Mouse (Mus musculus): ENCODE results near the gene Calhm2. TPM values are rescaled to one million over a fixed set of nuclear protein-coding genes. Genes with fewer than 3 reads are reported as not detected.
A peak's percentile ranks its signal among the peaks of the same experiment; 100 is the strongest.
"Not testable (repeated sequence)": the region's sequence is repeated elsewhere in the genome, so short reads cannot be mapped to it uniquely, and the experiment has no call there.

Calhm2 gene
- total RNA-seq, 2 experiments from 2014 or later: 22.8 to 42.8 TPM

DNA sequence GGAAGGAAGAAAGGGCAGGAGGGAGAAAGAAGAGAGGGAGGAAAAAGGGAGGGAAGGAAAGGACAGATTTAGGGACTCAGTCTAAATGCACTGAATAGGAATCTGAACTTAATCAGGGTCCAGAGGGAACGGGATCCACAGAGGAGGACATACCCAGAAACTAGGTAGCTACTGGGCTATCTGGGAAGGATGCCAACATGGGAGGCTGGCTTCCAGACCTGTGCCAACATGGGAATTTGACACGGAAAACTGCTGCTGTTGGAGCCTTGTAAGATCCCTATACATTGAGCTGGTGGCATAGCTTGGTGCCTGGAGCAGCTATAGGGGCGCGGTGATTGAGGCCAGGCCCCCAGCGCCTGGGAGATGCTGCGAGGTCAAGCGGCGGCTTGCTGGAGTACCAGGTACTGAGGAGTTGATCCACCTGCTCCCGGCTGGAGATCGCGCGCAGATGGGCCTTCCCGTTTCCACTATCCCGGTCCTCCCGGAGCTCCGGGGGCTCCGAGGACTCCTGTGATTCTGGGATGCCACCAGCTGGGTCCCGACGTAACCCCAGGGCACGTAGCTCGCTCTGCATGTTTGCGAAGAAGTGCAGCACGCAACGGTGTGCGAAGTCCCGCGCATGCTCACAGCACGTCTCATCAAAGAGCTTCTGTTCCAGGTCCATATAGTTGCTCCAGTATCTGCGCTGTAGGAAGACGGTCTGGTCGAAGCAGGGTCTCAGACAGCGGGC lies 13.4 kb upstream of the Calhm2 start:
- ATAC-seq (ENCODE audit: poor library complexity, severe bottlenecking): no peak

DNA sequence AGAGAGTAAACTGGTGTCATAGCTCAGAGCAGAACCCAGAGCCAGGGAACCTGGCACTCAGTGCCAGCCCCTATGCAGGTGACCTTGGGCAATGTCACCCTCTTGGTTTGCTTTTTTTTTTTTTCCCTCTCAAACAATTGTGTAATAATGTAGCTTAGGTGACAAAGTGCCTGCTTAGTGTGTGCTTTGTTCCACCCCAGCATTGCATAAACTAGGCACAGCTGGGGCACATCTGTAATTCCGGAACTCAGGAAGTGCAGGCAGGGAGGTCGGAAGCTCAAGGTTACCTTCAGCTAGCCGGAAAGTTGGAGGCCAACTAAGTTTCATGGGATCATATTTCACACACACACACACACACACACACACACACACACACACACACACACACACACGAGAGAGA lies 11.8 kb upstream of the Calhm2 start:
- ATAC-seq (ENCODE audit: poor library complexity, severe bottlenecking): no peak

DNA sequence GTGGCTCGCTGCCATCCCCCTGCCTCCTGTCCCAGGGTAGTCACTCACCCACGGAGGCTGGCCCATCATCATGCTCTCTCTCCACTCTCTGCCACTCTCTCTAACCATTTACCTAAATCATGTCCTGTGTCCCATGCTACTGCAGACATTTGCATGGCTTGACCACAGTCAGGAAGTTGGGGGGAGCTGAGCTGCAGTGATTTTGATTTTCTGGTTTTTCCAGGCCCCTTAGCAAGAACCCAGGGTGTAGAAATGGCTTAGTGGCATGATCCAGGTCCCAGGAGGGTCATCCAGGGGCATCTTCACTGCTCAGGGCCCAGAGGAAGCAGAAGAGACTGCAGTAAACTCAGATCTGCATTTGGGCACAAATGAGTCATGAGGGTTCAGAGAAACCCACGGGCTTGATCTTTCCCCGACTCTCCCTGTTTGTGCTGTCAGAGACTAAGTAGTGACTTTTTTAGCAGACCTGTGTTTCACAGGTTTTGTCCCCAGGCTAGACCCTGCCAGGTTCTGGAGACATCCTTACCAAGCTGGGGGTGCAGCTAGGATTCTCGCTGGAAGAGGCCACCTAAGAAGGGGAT lies 10.3 kb upstream of the Calhm2 start:
- ATAC-seq (ENCODE audit: poor library complexity, severe bottlenecking): no peak

DNA sequence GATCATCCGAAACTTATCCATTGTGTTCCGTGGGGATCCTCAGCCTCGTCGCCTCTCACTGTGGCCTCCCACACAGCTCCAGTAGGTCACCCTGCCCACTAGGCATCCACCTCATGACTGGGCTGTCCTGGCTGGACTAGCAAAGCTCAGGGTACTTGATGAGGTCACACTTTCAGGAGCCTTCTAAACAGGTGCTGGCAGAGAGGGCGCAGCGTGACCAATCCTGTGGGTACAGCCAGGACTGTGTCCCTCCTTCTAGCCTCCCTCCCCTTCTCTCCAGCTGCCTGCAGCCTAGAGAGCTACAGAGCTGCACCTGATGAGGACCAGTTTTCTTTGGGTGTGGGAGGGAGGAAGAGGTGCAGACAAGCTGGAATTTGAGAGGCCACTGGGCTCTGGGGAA lies 6.1 kb upstream of the Calhm2 start, which contains the start of gene Calhm1:
Gene Calhm1, minus strand, starts transcription at position 101 of the 400 bp plus-strand sequence.
- no peak for ATAC-seq (ENCODE audit: poor library complexity, severe bottlenecking)

DNA sequence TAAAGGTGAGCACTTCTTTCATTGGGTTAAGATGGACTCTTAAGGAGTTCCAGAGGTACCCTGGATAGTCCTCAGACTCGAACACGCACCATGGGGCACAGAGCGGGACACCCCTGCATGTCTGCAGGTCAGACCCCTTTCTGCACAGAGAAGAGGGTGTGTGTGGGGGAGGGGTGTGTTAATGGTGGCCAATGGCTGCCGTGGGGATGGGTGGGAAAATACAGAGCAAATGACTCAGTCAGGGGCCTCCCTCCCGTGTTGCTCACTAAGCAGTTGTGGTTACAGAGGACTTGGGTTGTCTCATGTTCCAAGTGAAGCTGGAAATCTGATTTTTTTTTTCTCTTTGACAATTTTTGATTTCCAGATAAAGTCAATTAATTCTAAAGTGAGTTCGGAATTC lies 4.3 kb upstream of the Calhm2 start:
- no peak for ATAC-seq (ENCODE audit: poor library complexity, severe bottlenecking)

DNA sequence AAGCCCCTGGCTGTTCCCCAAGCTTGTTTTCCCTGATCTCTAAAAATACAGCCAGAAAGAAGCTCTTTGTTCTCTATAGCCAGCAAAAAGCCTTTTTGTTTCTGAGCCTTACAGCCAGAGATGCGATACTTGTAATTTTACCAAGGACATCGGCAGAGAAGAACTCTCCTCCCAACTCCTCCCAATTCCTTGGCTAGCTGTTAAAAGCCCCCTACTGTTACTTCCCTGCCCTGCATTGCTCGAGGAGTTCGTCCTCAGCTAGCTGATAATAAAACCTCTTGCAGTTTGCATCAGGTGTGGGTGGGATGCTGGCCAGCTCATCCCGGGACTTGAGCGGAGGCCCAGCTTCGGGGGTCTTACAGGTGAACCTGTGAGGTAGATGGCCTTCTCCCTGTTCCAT lies 1.5 kb upstream of the Calhm2 start:
- not testable (repeated sequence) for ATAC-seq (ENCODE audit: poor library complexity, severe bottlenecking)

DNA sequence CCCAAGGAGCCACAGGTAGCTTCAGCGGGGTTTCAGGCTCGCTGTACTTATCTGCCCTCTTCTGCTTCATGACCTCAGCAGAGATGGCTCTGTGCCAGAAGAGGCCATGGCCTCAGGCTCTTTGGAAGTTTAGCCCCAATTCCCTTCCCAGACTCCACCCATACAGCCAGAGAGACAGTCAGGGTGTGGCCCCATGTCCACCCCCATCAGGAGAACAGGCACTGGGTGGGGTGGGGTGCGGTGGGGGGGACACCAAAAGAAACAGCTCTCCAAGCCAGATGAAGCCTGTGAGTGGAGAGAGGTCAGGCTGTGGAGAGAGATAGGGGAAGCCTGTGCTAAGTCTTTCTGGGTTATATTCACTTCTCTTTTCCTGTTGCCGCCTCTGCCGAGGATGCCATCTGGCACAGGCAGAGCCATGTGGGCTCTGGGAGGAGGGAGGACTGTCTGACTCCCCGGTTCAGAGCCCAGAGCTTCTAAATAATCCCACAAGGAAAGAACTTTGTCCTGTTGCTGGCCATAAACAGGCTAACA lies 978 bp downstream of the Calhm2 start:
- peak; percentile 59 for ATAC-seq (ENCODE audit: poor library complexity, severe bottlenecking)

DNA sequence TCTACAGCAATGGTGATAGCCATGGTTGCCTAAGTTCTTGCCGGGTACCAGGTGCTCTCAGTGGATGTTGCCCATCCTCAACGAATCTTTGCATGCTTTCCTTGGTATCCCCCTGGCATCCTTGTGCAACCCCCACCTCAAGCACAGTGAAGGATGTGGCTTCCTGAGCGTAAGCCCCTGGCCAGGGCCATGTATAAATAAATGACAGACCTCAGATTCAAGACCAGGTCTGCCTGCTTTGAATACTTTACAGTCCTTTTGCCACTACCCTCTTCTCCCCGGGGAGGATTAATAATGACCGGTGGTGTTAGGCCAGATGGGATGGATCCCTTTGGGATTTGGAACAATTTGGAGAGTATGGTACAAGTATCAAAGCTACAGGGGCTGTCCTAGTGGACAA lies 1.9 kb downstream of the Calhm2 start:
- ATAC-seq (ENCODE audit: poor library complexity, severe bottlenecking): no peak

DNA sequence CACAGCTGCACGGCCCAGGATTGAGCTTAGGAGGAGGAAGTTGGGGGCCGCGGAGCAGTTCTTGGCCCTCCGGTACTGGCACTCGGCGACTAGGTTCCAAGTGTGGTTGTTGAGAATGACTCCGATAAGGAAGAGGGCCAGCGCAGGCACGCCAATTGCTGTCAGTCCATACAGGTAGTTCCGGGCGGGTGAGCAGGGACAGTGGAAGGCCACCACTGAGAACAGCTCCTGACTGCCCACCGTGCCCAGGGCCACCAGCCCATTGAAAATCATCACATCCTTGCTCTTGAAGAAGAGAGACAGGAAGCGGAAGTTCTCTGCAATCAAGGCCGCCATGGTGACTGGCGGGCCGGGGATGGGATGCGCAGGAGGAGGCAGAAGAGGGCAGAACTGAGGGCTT lies 2.5 kb downstream of the Calhm2 start:
- no peak for ATAC-seq (ENCODE audit: poor library complexity, severe bottlenecking)

DNA sequence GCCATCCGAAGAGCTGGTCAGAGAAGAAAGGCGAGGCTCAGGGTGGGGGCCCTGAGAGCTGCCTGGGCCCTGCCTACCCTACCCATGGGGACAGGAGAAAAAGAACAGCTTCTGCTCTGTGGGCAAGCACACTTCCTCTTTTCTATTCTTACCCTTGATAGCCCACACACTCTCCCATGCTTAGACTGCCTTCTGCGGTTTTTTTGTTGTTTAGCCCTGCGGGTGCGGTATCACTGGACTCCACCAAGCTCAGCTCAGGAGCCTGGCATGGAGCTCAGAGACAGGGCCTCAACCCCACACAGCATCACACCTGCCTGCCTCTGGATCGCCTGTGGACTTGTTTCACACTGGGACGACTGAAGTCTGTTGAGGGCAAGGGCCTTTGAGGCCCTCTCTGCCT lies 4.9 kb downstream of the Calhm2 start:
- peak; percentile 77 for ATAC-seq (ENCODE audit: poor library complexity, severe bottlenecking)

DNA sequence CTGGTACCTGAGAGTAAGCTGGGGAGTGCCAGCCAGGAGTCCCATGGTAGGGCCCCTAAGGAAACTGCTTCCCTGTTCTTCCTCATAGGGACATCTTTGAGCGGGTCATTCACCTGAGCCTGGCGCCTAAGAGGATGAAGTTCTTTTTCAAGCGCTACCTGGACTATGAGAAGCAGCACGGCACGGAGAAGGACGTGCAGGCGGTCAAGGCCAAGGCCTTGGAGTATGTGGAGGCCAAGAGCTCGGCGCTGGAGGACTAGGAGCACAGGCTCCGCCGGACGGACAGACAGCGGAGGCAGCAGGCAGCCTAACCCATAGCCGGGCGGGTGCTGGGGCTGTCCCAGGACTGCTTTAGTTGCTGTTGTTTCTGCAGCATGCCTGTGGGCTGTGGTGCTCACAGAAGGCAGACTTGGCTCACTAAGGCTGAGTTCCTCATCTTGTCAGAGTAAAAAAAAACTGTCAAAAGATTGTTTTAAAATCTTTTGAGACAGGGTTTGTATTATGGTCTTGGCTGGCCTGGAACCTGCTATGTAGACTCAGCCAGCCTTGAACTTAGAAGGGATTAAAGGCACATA lies 7.5 kb downstream of the Calhm2 start:
- no peak for ATAC-seq (ENCODE audit: poor library complexity, severe bottlenecking)

DNA sequence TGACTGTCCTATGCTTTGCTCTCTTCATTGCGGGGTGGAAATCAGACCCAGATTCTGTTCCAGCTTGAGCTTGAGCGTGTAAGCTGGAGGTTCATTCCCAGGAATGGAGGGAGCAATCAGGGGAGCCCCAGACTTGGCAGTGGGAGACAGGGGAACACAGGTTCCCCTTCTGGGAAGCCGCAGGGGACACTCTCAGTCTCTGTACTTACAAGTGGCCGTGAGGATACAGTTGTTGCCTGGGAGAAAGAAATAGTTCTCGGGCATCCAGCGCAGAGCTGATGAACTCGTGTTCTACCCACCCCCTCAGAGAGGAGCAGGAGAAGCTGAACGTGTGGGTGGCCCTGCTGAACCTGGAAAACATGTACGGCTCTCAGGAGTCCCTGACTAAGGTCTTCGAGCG lies 9.3 kb downstream of the Calhm2 start:
- no peak for ATAC-seq (ENCODE audit: poor library complexity, severe bottlenecking)

DNA sequence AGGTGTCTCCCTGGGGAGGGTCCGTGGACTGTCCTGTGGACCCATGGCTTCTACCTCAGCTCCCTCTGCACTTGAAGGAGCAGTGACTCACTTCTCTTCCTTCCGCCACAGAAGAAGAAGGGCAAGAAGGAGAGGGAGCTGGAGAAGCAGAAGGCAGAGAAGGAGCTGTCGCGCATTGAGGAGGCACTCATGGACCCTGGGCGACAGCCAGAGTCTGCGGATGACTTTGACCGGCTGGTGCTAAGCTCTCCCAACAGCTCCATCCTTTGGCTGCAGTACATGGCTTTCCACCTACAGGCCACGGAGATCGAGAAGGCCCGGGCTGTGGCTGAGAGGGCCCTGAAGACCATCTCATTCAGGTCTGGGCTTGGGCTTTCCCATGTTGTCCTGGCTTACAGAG lies 9.9 kb downstream of the Calhm2 start:
- no peak for ATAC-seq (ENCODE audit: poor library complexity, severe bottlenecking)

DNA sequence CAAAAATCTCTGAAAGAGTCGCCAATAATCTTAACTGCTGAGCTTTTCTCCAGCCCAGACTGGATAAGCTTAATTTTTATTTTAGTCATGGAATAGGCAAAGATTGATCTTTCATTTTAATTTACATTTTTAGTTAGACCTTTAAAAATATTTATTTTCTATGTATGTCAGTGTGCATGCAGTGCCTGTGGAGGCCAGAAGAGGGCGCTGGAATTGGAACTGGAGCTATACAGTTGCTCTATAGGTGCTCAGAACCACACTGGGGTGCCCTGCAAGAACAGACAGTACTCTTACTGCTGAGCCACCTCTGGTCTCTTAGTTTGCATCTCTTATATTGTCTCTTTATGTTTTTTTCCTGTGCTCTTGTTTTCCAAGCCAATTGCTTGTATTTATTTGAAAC lies 15.3 kb downstream of the Calhm2 start:
- peak; percentile 59; the same call in 1 of the 2 replicates for ATAC-seq (ENCODE audit: poor library complexity, severe bottlenecking)

DNA sequence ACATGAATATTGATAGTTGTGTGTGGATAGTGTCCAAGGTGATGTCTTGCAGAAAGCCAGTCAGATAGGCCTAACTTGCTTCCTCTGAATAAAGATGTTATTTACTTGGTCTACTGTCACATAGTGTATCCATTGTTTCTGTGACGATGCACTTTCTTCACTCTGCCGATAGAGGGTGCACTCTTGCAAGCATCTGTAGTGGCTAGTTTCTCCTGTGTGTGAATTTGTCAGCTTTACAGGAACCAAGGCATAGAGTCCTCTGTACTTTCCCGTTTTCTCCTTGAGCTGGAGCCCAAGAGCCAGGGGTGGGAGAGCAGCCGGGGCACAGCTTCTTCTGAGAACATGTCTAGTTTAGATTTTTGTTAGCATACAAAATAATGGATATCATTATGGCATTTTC lies 17.0 kb downstream of the Calhm2 start:
- ATAC-seq (ENCODE audit: poor library complexity, severe bottlenecking): peak; percentile 78

DNA sequence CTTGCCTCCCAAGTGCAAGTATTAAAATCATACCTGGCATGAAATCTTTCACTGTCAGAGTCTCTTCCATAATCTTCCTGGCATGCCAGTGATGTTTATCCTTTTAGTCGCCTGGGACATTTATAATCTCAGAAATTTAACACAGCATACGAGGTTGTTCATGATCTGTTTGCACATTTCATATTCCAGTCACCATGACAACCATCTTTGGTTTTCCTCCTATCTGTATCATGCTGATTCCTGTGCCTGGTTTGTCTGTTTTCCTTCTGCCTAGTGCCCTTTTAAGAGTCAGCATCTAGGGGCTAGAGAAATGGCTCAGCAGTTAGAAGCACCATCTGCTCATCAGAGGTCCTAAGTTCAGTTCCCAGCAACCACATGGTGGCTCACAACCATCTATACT lies 19.5 kb downstream of the Calhm2 start:
- ATAC-seq (ENCODE audit: poor library complexity, severe bottlenecking): no peak

DNA sequence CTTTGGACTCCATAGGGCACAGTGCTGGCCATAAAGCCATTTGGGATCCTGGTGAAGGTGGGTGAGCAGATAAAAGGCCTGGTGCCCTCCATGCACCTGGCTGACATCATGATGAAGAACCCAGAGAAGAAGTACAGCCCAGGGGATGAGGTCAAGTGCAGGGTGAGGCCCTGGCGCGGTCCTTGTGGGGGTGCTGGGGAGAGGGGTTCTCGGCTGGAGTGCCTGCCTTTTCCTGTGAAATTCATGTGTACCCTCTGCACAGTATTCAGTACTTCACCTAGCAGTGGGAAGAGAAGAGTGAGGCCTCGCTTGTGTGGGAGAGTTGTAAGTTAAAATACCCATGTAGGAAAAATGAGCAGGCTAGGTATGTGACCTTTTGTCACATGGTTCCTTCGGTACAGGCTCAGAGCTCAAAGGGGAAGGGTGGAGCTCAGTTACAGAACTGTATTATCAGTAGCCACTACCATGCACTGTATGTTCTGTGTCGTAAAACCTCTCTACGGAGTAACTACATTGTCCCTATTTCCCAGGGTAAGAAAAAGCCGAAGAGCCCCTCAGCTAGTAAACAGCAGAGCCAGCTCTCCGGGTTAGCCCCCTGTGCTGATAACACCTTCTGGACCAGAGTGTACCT lies 33.3 kb downstream of the Calhm2 start:
- no peak for ATAC-seq (ENCODE audit: poor library complexity, severe bottlenecking)

DNA sequence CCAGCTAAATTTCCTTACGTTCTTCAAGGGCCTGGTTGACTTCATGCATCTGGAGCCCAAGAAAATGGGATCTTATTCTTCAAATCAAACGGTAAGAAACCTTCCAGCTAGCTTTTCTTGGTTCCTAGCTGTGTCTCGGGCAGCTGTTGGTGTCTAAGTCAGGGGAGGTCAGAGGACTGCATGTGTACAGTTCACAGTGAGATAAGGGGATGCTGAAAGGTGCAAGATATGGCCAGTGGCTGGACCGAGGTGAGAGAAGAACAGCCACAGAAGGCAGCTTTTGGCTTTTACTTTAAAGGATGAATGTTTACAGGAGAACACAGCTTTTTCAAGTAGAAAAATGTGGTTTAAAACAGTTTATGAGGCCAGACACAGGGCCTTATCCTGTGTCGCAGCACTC lies 37.0 kb downstream of the Calhm2 start:
- no peak for ATAC-seq (ENCODE audit: poor library complexity, severe bottlenecking)

DNA sequence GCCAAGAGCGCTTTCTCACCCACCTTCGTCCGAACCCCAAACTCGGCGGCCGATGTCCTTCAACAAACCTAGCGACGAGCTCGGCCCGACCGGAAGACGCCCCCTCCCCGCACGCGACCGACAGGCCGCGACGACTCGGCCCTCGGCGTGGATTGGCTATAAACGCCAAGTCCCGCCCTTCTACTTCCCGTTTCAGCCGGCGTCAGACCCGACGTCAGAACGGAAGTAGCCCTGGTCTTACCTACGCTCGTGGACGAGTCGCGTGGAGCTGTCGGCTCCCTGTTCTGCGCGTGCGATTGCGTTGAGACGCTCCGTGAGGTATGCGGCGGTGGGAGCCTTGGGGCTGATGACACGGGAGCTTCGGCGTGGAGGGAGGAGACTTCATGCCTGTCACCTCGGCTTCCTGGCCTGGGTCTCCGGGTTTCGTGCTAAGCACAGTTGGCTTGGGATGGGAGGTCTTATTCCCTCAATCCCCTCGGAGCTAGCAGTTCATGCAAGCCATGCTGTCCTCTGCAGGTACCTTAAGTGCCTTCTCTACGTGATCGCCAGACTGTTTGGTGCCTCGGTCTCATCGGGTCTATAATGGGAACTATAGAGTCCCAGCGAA lies 47.4 kb downstream of the Calhm2 start, which contains the start of the genes Usmg5 and Pdcd11:
Gene Usmg5, minus strand, starts transcription at position 98 of the 607 bp plus-strand sequence.
Gene Pdcd11, plus strand, starts transcription at position 219 of the 607 bp plus-strand sequence.
- peak; percentile 99 for ATAC-seq (ENCODE audit: poor library complexity, severe bottlenecking)

DNA sequence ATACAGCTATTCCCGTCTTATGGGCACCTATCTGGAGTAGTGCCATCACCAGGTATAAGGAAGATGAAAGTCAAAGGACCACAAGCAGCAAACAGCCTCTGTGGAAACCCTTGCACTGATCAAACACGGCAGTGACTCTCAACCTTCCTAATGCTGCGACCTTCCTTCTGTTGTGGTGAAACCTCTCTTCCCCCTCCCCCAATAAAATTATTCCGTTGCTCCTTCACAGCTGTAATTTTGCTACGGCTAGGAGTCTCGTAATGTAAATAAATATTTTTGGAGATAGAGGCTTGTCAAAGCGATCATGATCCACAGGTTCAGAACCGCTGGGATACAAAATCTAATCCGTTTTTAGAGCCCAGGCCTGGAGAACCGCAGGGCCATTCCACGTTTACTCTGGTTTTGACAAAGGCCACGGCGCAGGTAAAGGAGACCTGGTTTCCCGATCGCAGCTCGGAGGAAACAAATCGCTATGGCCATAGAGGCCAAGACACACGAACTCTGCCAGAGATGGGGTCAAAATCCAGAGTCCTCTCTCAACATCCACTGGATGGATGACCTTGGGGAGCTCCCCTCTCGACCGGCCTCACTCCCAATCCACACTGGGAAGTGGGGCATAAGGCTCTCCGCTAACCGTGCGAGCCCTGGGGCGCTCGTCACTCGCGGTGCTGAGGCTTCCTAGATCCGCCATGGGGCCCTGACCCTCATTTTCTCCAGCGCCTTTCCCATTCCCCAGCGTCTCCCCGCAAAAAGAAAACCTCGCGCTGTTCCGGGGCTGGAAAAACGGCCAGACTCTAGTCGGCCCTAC lies 48.2 kb downstream of the Calhm2 start:
- ATAC-seq (ENCODE audit: poor library complexity, severe bottlenecking): peak; percentile 54

All from megakaryocyte, adult 5-6 weeks (primary cell).